Mouse (Mus musculus) CH12F3 (cell line): Measurements from ENCODE around the gene Hmox2.
"Not testable (repeated sequence)": the region's sequence is repeated elsewhere in the genome, so short reads cannot be mapped to it uniquely, and the experiment has no call there.

ENCODE experiments used
- in situ Hi-C: fragments of 300-500 bp; cut with MboI; formaldehyde crosslinking; loops from 2 replicates; pipeline ENCODE4 v1.14.3; 2020; ENCODE audit warnings: low sequenced_read_pairs

Hmox2 gene

DNA sequence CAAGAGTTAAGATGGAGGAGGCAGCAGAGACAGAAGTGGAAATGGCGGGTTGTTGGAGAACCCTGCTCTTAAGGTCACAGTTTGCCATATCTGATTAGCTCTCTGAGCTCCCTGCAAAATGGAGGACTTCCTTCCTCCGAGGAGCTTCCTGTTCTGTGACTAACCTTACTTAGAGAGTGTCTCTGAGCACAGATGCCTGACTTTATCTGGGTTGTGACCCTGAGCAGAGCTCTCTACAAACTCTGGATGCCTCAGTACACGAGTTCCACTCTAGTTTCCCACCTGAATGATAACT is 3.3 kb upstream of the Hmox2 start:
- in situ Hi-C loops, result no loop called here

DNA sequence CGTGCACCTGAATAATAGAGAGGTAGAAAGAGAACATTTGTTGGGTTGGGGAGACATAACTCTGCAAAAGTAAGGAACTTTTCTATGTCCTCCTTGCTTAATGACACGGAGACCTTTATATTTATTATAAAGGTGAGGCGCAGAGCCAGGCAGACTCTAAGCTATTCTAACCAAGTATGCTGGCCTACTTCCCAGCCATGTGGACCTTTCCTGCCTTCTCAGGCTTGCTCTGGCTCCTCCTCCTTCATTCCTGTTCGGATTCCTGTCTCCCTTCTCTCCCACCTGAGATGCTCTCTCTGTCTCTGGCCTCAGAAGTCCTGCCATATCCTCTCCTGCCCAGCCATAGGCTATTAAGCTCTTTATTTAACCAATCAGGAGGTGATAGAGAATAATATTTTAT is 895 bp upstream of the Hmox2 start:
- in situ Hi-C loops, result no loop called here

DNA sequence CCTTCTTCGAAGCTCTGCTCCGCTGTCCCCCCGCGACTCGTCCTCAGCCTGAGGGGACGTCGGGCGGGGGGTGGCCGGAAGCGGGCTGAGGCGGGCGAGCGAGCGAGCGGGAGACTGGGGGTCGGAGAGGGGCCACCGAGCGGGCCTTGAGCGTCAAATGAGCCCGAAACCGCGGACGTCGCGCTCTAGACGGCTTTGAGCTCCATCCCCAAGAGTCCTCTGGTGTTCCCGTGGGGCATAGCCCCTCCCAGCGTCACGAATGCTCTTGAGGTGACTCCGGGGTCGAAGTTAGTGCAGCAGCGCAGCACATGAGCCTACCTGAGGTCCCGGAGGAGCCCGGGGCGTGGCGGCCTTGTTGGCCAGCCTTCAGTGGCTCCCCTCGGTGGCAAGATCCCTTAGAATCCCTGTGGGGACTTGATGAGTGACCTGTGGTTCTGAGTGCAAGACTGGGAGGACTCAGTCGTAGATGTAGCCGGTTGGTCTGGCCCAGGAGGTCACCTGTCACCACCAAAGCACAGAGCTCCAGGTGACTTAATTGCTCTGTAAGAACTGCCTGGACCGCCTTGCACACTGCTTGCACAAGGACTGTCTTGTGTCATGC is 467 bp downstream of the Hmox2 start:
- in situ Hi-C loops, result no loop called here

DNA sequence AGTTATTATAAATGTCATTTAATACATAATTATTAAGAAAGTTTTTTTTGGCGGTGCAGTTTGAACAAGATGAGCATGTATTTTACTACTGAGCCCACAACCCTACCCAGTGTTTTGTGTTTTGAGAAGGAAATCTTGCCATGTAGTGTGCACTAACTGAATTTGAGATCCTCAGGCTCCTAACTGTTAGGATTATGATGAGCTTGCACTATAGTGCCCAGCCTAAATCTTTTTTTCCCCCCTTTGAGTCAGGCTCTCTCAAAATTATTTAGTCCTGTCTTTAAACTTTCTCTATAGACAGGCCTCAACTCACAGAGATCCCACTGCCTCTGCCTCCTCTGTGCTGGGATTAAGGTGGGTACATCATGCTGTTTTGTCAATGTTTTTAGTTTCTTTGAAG is 1.4 kb downstream of the Hmox2 start:
- in situ Hi-C loops, result no loop called here

DNA sequence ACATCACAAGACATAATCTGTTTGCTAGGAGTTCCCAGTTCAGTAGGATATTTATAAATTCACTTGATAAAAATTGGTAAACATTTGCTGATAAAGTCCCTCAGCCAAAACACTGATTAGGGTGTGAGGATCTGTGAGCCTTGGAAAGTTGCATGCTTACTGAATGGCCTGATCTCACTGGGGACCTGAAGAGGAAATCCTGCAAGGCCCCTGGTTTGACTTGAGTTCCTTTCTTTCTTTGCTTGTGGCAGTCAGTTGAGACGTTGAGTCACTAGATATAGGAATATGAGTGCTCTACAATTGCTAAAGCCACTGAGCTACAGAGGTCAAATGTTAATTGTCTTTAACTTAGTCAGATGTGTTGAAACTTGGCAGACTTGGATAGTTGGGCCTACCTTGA is 1.8 kb downstream of the Hmox2 start:
- in situ Hi-C loops, result no loop called here

DNA sequence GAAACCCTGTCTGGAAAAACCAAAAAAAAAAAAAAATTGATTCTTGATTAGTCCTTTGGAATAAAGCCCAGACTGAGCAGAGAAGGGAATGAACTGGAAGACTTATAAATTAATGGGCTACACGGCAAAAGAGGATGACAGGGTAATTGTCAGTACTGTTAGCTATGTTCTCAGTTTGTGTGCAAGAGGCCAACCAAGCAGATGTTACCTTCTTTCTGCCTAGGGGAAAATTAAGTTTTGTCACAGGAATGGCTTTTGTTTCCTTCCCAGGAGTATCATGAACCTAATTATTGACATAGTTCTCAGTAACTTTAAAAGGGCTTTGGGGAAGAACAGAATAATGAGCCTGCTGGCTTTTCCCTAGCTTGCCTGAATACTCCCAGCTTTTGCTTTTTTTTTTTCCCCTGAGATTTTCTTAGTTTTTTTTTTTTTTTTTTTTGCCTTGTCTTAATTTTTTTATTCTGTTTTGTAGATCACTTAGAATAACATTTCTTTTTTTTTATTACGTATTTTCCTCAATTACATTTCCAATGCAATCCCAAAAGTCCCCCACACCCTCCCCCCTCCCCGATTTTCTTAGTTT is 4.7 kb downstream of the Hmox2 start:
- in situ Hi-C loops, result no loop called here

DNA sequence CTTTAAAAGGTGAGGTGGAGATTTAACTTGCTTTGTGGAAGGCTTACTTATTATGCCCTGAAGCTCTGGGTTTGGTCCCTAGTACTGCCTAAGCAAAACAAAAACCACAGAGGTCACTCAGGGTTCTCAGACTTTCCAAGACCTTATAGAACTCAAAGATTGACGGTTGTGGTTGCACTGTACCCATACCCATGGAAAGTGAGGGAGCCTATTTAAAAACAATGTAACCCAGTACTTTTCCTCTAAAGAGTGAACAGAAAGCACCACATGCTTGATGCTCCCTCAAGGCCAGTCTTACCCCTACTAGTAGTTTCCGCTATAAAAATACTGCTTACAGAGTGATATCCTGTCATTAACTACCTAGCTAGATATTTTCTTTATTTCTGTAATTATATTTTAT is 10.1 kb downstream of the Hmox2 start:
- in situ Hi-C loops, result no loop called here

DNA sequence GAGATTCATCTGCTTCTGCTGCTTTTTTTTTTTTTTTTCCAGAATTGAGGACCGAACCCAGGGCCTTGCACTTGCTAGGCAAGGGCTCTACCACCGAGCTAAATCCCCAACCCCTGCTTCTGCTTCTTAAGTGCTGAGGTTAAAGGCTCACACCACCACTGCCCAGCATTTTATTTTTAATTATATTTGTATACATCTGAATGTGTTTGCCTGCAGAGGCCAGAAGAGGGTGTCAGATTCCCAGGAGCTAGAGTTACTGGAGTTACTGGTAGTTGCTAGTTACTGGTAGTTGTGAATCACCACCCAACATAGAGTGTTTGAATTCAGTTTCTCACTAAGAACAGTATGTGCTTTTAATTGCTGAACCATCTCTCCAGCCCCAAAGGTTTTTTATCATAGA is 13.8 kb downstream of the Hmox2 start:
- in situ Hi-C loops, result no loop called here

DNA sequence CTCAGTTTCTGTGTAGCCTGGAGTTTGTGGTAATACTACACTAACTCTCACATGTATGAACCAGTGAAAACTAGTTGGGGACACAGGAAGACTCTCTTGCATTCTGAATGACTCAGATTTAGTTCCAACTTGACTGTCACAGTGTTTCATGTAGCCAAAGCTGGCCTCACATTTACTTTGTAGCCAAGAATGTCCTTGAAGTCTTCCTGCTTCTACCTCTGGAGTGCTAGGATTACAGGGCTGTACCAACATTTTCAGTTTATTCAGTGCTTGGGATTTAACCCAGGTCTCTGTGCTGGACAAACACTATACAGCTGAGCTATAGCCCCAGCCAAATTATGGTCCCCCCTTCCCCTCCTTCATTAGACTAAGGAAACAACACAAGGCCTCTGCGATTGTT is 16.0 kb downstream of the Hmox2 start:
- in situ Hi-C loops, result no loop called here

DNA sequence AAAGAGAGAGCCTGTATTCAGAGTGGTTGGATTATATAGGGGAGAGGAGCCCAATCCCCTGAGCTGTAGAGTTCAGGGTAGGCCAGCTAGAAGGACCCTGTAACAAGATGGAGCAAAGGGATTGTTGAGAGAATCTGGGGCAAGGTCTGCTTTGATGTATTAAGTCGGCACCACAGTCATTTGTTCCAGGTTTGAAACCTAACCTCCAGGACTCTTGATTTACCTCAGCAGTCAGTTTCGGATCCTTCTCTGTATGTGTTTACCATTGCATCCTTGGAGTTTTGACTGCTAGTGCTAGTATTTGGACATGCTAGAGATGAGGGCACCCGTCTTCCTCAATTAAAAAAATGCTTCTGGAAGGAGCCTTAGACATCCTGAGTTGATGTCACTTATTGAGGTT is 26.0 kb downstream of the Hmox2 start:
- in situ Hi-C loops, result no loop called here

DNA sequence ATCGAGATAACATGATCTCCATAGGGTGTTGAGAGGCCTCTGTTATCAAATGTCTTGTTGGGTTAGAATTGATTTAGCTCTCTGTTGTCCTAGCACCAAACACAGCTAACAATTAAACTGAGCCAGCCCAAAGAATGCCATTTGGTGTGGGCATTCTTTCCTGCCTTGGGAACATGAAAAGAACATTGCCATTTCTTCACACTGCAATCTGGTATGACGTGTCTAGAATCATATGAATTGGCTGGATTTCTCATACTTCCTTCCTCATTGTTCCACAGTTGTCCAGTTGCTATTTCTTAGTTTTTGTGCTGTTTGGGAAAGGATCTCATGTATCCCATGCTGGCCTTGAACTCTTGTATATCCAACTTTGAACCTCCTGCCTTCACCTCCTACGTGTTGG is 27.9 kb downstream of the Hmox2 start:
- in situ Hi-C loops, result no loop called here

DNA sequence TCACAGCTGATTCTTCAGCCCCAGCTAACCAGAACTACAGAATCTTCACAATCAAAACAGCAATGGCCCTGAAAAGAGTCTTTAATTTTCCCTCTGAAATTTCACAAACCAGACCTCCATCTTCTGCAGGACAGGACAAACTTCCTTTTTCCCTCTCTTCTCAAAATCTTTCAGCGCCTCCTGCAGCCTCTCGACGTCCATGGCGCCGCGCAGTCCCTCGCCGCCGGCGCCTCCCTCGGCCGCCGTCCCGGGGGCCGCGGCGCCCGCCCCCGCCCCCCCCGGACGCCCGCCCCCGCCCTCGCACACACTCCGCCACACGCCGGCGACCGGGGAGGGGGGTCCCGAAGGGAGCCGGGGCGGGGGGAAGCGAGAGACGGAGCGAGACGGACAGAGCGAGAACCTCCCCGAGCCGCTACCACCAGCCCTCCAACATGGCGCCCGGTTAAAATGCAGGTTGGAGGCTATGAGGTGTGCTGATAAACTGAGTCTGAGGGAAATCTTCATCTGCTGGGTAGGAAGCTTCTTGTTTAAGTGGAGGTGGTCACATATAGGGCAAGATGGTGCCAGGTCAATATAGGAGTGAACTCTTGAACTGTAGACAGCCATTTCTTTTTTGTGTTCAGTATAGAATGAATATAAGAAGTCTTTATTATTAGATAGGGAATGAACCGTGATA is 30.6 kb downstream of the Hmox2 start:
- in situ Hi-C loops, result not testable (repeated sequence)

DNA sequence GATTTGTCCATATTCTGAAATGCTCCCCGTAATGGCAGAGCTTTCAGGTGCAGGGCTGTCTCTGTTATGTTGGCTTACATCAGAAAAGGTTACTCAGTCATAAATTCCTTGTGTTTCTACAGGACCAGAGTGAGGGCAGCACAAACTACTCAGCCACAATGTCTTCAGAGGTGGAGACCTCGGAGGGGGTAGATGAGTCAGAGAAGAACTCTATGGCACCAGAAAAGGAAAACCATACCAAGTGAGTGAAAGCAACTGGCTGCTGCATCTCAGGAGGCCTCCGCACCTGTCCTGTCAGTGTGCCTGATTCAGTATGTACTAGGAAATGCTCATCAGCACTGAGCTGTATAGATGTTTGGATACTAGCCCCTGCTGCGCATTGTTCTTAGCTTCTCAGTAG is 36.3 kb downstream of the Hmox2 start:
- in situ Hi-C loops, result no loop called here

DNA sequence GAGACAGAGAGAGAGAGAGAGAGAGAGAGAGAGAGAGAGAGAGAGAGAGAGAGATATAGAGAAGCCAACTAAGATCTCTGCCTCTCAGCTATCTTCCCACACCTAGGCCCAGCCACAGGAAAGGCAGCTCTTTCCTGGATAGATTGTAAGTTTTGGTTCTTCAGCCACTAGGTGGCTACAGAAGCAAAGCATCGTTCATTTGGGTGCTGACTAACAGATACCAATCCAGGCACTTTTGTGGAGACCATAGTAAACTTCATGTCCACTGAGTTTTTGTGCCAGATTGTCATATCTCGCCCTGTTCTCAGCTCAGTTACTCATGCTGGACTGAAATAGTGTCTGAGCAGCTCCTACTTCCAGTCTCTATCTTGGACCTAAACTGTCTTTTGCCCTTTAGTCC is 37.1 kb downstream of the Hmox2 start:
- in situ Hi-C loops, result no loop called here

DNA sequence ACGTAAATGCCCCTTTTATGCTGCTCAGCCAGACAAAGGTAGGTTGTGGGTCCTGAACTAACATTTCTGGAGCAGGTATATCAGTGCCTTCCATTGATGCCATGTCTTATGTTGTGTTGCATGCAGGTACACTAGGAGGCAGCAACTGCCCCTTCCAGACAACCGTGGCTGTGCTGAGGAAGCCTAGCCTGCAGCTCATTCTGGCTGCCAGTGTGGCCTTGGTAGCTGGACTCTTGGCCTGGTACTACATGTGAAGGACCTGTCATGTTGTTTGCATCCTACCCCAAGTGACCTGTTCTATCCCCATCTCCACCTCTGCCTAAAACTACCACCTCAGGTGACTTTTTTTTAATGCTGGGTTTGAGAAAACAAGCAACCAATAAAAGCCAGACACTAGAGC is 39.7 kb downstream of the Hmox2 start:
- in situ Hi-C loops, result no loop called here

DNA sequence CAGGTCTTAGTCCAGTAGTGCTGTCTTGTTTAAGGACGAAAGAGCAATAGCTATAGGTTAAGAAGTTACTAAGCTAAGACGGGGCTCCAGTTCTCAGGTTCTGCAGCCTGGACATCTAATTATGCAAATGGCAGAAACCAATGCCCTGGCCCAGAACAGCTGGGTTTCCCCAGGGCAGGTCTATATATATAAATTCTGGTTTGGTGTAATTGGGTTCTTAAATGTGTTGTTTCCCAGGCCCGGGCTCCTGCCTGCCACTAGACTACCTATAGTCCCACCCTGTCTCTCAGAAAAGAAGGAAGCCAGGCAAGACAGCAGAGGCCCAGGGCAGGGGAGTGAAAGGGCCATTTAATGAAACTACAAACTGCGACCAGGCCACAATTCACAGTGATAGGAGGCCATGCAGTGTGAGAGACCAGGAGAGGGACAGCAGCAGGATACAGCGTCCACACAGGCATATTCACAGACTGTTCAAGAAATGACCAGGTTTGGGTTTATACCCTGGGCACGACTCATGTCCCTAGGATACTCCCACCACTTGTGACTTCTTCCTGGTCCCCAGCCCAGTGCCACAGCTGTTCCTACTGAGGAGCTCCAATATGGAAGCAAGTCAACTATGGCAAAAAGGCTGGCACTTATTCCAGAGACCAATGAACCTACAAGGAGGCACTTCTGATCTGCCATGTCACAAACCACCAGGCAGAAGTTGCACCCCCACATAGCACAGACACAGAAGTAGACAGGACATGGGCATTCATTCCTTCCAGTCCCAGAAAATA is 41.0 kb downstream of the Hmox2 start:
- in situ Hi-C loops, result no loop called here

DNA sequence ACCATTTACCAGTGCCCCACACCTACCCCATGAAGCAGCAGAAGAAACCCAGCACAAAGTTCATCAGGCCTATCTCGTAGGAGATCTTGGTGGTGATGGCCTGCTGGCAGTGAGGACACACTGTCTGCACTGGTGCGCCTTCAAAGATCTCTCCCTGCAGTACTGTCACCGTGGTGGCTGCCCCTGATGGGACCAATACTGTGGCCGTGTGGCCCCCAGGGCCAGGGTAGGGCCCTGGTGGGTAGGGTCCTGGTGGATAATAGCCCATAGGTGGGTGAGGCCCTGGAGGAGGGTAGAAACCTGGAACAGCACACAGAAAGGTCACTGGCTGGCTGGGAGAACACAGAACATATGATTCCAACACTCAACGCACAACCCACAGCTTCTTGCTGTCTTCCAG is 42.6 kb downstream of the Hmox2 start:
- in situ Hi-C loops, result no loop called here

DNA sequence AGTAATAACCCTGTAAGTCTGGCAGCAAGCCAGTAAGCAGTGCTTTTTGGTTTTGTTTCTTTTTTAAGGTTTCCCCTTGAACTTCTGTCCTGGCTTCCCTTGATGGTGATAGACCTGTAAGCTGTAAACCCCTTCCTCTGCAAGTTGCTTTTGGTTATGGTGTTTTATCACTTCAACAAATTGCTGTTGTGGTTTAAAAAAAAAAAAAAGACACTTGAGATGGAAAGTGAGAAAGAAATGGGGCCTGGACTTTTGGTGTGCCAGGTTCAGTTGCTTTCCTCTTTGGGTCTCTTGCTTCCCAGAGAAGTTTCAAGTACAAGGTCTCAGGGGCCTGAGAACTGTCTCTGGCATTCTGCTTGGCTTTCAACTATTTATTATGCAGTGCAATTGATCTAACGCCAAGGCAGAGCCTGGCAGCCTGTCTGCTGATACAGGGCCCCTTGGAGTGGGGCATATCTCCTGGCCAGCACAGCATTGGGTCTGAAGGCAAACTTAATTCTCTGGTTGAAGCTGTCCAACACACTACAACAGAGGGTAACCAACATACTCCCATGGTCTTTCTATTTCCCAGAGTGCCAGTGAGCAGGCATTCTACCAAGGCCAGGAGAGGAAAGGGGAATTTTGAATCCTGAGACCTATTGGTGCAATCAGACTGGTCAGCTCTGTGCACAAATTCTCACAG is 47.3 kb downstream of the Hmox2 start:
- in situ Hi-C loops, result no loop called here

DNA sequence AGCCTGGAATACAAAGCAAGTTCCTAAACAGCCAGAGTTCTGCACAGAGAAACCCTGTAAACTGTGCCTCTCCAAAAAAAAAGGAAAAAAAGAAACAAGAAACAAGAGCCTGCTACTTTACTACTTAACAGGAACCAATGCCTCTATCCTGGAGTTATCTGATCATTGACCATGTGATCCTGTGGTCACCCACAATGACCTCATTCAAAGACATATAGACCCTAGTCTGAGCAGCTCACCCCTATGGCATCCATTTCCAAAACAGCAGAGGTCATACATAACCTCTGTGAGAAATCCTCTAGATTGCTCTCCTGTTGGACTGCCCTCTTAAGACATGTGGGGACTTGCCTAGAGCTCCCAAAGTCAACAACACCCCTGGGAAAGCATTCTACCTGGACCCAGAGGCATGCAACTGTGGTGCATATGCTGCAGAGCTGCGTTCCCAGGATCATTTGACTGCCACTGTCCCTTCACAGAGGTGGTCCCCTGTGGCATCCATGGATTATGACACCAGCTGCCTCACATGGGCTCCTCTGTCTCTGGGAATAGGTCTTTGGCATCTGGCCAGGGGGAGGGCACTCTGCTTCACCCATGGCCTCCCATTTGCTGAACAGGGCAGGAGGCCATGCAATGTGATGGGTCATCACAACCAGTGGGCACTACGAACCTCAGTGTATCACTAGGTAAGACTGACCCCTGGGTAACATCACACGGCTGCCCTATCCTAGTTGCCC is 51.2 kb downstream of the Hmox2 start:
- in situ Hi-C loops, result no loop called here

DNA sequence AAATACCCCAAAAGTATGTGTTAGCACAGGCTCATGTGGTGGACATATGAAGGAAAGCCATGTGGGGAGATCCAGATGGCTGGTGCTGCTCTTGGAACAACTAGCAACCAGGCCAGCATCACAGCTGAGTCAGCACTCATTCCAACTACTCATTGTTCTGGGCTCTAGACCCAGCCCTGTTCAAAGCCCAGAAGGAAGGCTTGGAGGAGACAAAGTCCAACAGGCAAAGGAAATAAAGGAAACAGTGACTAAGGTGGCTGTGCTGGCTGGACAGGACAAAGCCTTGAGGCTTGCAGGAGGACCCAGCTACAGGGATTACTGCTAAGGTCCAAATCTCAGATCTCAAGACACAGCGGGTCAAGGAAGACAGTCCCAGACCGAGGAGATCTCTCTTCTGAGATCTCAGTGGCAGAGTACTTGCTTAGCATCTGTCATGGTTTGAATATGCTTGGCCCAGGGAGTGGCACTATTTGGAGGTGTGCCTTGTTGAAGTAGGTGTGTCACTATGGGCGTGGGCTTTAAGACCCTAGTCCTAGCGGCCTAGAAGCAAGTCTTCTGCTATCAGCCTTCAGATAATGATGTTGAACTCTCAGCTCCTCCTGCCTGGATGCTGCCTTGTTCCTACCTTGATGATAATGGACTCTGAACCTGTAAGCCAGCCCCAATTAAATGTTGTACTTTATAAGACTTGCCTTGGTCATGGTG is 51.9 kb downstream of the Hmox2 start:
- in situ Hi-C loops, result no loop called here
